Mouse (Mus musculus): ENCODE results near the gene Ip6k3.

Ip6k3 gene

GRCm38 (mm10) chr17:27167545-27167944, at the start of gene Ip6k3:
Gene Ip6k3 (minus strand): TSS chr17:27167795.
- no peak for DNase-seq

GRCm38 (mm10) chr17:27212768-27213525, 45.4 kb upstream of the Ip6k3 start:
- DNase-seq: no peak

- no peak for DNase-seq
Measured at GRCm38 (mm10) chr17:27212006-27212405, 44.4 kb upstream of the Ip6k3 start.

GRCm38 (mm10) chr17:27207113-27207707, 39.6 kb upstream of the Ip6k3 start:
- DNase-seq: no peak

- peak; percentile 96 to 97 for DNase-seq
Measured at GRCm38 (mm10) chr17:27204075-27204909, 36.7 kb upstream of the Ip6k3 start, which contains the start of gene Lemd2. Gene Lemd2 (minus strand): TSS chr17:27204469.

- DNase-seq: peak; percentile 42 to 47
Measured at GRCm38 (mm10) chr17:27203358-27204074, 35.9 kb upstream of the Ip6k3 start.

GRCm38 (mm10) chr17:27202919-27203357, 35.3 kb upstream of the Ip6k3 start:
- no peak for DNase-seq

GRCm38 (mm10) chr17:27201981-27202380, 34.4 kb upstream of the Ip6k3 start:
- no peak for DNase-seq

GRCm38 (mm10) chr17:27200801-27201200, 33.2 kb upstream of the Ip6k3 start:
- DNase-seq: no peak

GRCm38 (mm10) chr17:27199864-27200263, 32.3 kb upstream of the Ip6k3 start:
- DNase-seq: no peak

- no peak for DNase-seq
Measured at GRCm38 (mm10) chr17:27199205-27199604, 31.6 kb upstream of the Ip6k3 start.

GRCm38 (mm10) chr17:27196206-27196605, 28.6 kb upstream of the Ip6k3 start:
- DNase-seq: no peak

- no peak for DNase-seq
Measured at GRCm38 (mm10) chr17:27194258-27195185, 26.9 kb upstream of the Ip6k3 start.

GRCm38 (mm10) chr17:27191804-27192203, 24.2 kb upstream of the Ip6k3 start:
- no peak for DNase-seq

- DNase-seq: no peak
Measured at GRCm38 (mm10) chr17:27191189-27191588, 23.6 kb upstream of the Ip6k3 start.

GRCm38 (mm10) chr17:27189640-27190216, 22.1 kb upstream of the Ip6k3 start:
- DNase-seq: peak; percentile 60 to 64

GRCm38 (mm10) chr17:27188883-27189282, 21.3 kb upstream of the Ip6k3 start:
- no peak for DNase-seq

GRCm38 (mm10) chr17:27187059-27187458, 19.5 kb upstream of the Ip6k3 start:
- no peak for DNase-seq

- no peak for DNase-seq
Measured at GRCm38 (mm10) chr17:27186068-27186467, 18.5 kb upstream of the Ip6k3 start.

- DNase-seq: no peak
Measured at GRCm38 (mm10) chr17:27183667-27184292, 16.2 kb upstream of the Ip6k3 start.

- no peak for DNase-seq
Measured at GRCm38 (mm10) chr17:27182401-27182800, 14.8 kb upstream of the Ip6k3 start.
